Mouse (Mus musculus) layer of hippocampus, postnatal 25 days (tissue): ENCODE results near the gene Zfp174. TPM values are rescaled to one million over a fixed set of nuclear protein-coding genes. Genes with fewer than 3 reads are reported as not detected.
"Not testable (repeated sequence)": the region's sequence is repeated elsewhere in the genome, so short reads cannot be mapped to it uniquely, and the experiment has no call there.

Experiments used
- DNase-seq, 2 experiments: peaks; one replicate each; pipeline ENCODE4 v3.0.0; 2022; ENCODE audit warnings: mixed read lengths in 2 of 2, low spot score in 1 of 2; ENCODE audit errors: extremely low spot score in 1 of 2
- total RNA-seq, 2 experiments: library from RNA; stranded (reverse); gene quantifications; 2 replicates each; pipeline ENCODE4 v1.2.3; 2021

Gene Zfp174
- total RNA-seq: 1 to 10 TPM; 3.9 to 4.9 TPM

GRCm38 (mm10) chr16:3846711-3847518 lies at the start of gene Zfp174:
TSS of gene Zfp174 (plus strand) at chr16:3847268.
- DNase-seq: peak; percentile 78 to 86

DNA sequence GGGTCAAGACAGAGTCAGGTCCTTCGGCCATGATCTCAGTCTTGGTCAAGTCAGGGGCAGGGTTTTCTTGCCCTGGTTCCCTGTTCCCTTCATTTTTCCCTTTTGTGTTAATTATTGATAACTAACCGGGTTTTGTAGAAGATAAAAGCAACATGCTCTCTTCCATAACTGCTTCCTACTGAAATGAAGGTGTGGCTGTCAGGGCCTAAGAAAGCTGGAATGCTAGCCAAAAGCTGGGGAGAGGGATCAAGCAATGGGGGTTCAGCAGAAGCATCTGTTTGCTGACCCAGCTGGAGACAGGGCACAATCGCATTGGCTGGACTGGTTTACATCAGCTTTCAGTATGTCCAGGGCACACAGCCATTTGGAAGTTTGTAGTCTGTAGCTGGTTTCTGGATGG lies 38.9 kb upstream of the Zfp174 start:
- DNase-seq: no peak

GRCm38 (mm10) chr16:3814667-3815066 lies 32.4 kb upstream of the Zfp174 start:
- DNase-seq: not testable (repeated sequence)

DNA sequence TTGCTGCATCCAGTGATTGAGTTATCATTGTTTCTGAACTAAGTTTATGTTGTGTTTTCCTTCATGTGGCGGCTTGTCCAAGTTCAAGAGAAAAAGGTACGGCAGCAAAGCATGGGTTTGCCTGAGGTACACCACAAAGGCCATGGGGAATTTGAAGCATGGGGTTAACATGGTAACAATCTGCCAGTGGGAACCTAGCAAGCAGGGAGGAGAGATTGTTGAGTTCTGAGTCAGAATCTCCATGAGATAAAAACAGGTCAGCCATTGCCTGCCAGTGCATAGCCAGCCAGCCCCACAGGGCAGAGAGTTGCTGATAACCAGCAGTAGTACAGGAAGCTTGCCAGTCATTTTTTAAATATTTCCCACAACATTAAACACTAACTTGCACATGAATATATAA lies 26.9 kb upstream of the Zfp174 start:
- no peak for DNase-seq

DNA sequence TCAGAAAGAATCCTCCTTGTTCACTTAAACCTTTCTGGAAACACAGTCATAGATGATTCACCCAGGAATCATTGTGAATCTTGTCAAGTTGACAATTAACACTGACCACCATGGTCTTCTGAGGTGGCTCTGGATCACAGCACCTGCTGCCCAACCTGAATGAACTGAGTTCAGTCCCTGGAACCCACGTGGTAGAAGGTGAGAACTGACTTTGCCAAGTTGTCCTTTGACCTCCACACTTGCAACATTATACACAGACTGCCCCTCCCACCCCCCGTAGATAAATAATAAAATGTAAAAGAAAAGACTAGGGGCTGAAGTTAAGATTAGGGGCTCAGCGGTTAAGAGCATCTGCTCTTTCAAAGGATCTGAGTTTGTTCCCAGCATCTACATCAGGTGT lies 19.0 kb upstream of the Zfp174 start:
- DNase-seq: no peak

GRCm38 (mm10) chr16:3829727-3830126 lies 17.3 kb upstream of the Zfp174 start:
- no peak for DNase-seq

- DNase-seq: no peak
These were observed 16.4 kb upstream of the Zfp174 start, which contains the start of gene Olfr15 for GRCm38 (mm10) chr16:3830588-3831109. TSS of gene Olfr15 (plus strand) at chr16:3830878.

GRCm38 (mm10) chr16:3835461-3835860 lies 11.6 kb upstream of the Zfp174 start:
- DNase-seq: no peak

DNA sequence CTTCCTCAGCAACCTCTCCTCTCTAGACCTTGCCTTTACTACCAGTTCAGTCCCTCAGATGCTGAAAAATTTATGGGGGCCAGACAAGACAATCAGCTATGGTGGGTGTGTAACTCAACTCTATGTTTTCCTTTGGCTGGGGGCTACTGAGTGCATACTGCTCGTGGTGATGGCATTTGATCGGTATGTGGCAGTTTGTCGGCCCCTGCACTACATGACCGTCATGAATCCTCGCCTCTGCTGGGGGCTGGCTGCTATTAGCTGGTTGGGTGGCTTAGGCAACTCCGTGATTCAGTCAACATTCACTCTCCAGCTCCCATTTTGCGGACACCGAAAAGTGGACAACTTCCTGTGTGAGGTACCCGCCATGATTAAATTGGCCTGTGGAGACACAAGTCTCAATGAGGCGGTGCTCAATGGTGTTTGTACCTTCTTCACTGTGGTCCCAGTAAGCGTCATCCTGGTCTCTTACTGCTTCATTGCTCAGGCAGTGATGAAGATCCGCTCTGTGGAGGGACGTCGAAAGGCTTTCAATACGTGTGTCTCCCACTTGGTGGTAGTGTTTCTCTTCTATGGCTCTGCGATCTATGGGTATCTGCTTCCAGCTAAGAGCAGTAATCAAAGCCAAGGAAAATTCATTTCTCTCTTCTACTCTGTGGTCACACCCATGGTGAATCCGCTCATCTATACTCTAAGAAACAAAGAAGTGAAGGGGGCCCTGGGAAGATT lies 7.7 kb upstream of the Zfp174 start:
- DNase-seq: no peak

DNA sequence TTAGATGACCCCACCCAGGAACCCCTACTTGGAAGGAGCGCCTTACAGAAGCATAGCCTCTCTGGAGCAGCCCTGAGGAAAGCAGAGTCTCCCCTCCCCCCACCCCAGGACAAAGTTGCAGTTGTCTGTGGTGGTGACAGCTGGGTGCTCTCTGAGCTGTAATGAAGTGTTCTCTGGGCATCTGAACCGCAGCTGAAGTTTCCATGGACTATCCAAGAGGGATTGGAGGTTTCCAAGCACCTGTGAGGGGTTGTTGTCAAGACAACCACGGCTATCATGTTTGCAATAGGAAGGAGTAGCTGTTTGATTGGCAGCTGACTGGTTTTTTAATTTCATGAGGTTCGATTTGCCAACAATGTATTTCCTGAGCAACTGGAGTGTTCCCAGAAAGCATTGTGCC lies 4.1 kb upstream of the Zfp174 start:
- DNase-seq: no peak

DNA sequence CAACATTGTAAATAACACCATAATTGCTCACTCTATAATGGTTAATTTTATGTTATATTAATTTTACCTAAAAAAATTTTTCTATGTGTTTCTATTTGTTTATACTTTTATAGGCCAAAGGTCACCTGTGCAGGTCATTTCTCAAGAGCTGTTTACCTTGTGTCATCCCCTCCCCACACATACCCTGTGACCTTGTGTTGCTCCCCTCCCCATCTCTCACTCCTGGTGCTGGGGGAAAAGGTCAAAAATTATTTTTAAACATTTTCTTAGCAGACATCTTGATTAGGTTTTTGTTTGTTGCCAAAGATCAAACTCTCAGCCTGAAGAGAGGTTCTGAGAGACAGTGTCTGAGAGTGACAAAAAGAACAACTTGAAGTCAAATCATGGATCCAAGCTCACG lies 3.3 kb upstream of the Zfp174 start:
- no peak for DNase-seq

DNA sequence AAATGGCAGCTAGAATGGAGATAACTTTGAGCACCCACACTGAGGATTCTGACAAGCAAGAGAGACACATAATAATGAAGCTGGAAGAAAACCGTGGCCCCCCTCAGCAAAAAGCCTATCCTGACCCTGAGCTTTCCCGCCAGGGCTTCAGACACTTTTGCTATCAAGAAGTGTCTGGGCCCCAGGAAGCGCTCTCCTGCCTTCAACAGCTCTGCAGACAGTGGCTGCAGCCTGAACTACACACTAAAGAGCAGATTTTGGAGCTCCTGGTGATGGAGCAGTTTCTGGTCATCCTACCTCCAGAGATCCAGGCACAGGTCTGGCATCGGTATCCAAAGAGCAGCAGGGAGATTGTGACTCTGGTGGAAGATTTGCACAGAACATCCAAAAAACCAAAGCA lies 803 bp downstream of the Zfp174 start:
- DNase-seq: no peak

DNA sequence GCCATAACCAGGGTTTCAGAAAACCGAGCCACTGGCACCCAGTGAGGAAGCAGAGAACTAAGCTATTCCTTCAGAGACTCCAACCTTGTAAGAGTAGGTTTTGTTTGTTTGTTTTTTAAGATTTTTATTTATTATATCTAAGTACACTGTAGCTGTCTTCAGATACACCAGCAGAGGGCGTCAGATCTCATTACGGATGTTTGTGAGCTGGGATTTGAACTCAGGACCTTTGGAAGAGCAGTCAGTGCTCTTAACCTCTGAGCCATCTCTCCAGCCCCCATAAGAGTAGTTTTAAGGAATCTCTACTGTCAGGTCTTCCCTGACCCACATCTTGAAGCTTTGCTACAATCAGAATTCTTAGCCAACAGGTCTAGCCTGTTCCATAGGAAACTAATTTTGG lies 1.3 kb downstream of the Zfp174 start:
- no peak for DNase-seq

DNA sequence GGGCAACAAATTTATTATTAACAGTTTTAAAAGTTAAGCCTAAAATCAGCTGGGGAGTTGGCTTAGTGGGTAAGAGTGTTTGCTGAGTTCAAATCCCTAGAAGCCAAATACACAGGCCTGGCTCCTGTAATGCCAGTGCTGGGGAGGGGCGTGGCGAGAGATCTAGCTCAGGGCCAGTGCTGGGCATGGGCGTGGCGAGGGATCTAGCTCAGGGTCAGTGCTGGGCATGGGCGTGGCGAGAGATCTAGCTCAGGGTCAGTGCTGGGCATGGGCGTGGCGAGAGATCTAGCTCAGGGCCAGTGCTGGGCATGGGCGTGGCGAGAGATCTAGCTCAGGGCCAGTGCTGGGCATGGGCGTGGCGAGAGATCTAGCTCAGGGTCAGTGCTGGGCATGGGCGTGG lies 4.2 kb downstream of the Zfp174 start:
- not testable (repeated sequence) for DNase-seq

DNA sequence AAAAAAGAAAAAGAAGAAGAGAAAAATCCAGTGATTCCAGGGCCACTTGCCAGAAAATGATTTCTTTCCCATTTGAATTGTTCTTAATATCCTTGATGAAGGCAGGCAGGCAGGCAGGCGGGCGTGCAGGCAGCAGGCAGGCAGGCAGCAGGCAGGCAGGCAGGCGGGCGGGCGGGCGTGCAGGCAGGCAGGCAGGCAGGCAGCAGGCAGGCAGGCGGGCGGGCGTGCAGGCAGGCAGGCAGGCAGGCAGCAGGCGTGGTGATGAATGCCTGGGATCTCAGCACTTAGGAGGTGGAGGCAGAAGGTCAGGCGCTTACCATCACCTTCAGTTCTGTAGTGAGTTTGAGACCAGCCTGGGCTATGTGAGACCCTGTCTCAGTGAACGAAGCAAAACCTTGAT lies 5.5 kb downstream of the Zfp174 start:
- no peak for DNase-seq

DNA sequence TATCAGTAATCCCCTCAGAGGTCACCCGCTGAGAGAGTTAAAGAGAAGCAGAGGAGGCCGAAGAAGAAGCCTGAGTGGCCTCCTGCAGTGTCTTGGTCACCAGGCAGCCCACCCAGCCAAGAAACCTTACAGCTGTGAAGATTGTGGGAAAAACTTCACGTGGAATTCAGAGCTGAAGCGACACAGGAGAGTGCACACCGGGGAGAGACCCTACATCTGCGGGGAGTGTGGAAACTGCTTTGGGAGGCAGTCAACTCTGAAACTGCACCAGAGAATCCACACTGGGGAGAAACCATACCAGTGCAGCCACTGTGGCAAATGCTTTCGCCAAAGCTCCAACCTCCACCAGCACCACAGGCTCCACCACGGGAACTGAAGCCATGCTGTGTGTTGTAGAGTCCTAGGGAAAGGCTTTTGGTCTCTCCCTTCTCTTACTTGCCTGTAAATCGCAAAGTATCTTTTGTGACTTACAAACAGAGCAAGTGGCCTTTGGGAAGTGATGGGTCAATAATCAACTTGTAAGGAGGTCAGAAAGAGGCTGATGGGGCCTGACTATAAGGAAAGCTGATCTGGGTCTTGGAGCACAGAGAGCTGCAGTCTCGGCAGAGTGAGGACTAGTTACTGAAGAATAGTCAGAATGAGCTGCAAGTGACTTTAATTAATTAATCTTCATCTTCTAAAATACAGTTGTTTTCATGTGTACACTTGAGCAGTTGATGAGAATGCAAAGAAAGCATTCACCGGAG lies 7.5 kb downstream of the Zfp174 start:
- DNase-seq: no peak

- no peak for DNase-seq
These were observed 8.7 kb downstream of the Zfp174 start for GRCm38 (mm10) chr16:3855776-3856175.

DNA sequence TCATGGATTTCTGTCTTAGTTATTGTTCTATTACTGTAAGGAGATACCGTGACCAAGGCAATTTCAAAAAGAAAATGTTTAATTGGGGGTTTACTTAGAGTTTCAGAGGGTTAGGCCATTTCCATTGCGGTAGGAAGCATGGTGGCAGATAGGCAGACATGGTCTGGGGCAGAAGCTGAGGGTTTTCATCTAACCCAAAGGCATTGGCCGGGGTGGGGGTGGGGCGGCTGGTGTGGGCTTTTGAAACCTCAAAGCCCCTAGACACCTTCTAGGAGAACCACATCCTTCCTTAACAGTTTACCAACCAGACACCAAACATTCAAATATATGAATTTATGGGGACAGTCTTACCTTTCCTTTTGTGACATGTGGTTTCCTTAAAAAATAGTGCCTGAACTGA lies 12.2 kb downstream of the Zfp174 start:
- DNase-seq: no peak

- DNase-seq: no peak
These were observed 24.7 kb downstream of the Zfp174 start for GRCm38 (mm10) chr16:3871815-3872214.

GRCm38 (mm10) chr16:3872216-3873047 lies 25.4 kb downstream of the Zfp174 start, which contains the start of gene Naa60:
TSS of gene Naa60 (plus strand) at chr16:3872375.
- peak; percentile 67 to 68 for DNase-seq
